Mouse (Mus musculus) limb, embryonic 15.5 days (tissue): ENCODE results near the gene Zbtb20. TPM values are rescaled to one million over a fixed set of nuclear protein-coding genes. Genes with fewer than 3 reads are reported as not detected.

Source experiments
- ATAC-seq: fragments of 200-750 bp; cut with Nextera tagmentation; 2 replicates; pipeline ENCODE4 v1.8.0; 2017; ENCODE audit warnings: low read depth, moderate TSS enrichment; ENCODE audit not compliant: insufficient number of reproducible peaks, low FRiP score, low TSS enrichment
- H3K27ac ChIP-seq: fragments of 300-500 bp; sonication (generic); 2 replicates; pipeline ENCODE4 v1.5.1; 2015; ENCODE audit warnings: moderate library complexity, mild to moderate bottlenecking, inconsistent platforms
- H3K27me3 ChIP-seq: fragments of 300-500 bp; sonication (generic); 2 replicates; pipeline ENCODE4 v1.6.1; 2015; ENCODE audit warnings: inconsistent platforms
- H3K36me3 ChIP-seq: fragments of 300-500 bp; sonication (generic); 2 replicates; pipeline ENCODE4 v1.6.1; 2015; ENCODE audit warnings: inconsistent platforms
- H3K4me1 ChIP-seq: fragments of 300-500 bp; sonication (generic); 2 replicates; pipeline ENCODE4 v1.6.1; 2015; ENCODE audit warnings: inconsistent platforms
- H3K4me2 ChIP-seq: fragments of 300-500 bp; sonication (generic); 2 replicates; pipeline ENCODE4 v1.6.1; 2015; ENCODE audit warnings: mild to moderate bottlenecking, inconsistent platforms
- H3K4me3 ChIP-seq: fragments of 300-500 bp; sonication (generic); 2 replicates; pipeline ENCODE4 v1.5.1; 2015; ENCODE audit warnings: mild to moderate bottlenecking, inconsistent platforms
- H3K9ac ChIP-seq: fragments of 300-500 bp; sonication (generic); 2 replicates; pipeline ENCODE4 v1.6.1; 2015; ENCODE audit warnings: inconsistent platforms
- H3K9me3 ChIP-seq: fragments of 300-500 bp; sonication (generic); 2 replicates; pipeline ENCODE4 v1.6.1; 2016; ENCODE audit warnings: inconsistent platforms
- WGBS: fragments of 180-500 bp; shearing (Covaris S2); methylation state at CpG from one replicate; pipeline ENCODE4 v1.1.7; 2015; 5-methylcytosine and 5-hydroxymethylcytosine counted together
- polyA plus RNA-seq: library from polyadenylated mRNA; unstranded; fragments of >200 nt; fragmentation: Nextera tagmentation; extraction: Ambion mirVana; gene quantifications from 2 replicates; pipeline ENCODE4 v1.2.1, GENCODE M21; 2015

Zbtb20 gene
- polyA plus RNA-seq, 1 experiment from 2014 or later: 22.4 TPM

DNA sequence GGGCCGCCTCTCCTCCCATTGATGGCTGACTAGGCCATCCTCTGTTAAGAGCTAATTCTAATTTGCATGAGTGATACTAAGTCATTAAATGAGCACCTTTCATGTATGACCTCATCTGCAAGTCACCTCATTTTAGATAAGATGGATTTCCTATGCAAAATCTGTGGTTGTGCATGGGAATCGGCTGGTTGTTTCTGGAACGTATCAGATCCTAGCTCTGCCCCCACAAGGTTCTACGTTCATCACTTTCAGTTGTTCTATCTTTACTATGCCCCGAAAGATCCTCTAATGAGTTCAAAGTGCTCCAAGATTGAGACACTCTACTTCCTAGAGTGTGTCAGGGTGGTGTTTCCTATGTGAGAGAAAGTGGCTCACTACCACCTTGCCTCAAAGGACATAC is 785.9 kb downstream of the Zbtb20 start:
- 93% methylated on average over 5 of the region's 5 CpGs for WGBS
- no peaks in the 10 kb centered on the region for H3K36me3 ChIP-seq

DNA sequence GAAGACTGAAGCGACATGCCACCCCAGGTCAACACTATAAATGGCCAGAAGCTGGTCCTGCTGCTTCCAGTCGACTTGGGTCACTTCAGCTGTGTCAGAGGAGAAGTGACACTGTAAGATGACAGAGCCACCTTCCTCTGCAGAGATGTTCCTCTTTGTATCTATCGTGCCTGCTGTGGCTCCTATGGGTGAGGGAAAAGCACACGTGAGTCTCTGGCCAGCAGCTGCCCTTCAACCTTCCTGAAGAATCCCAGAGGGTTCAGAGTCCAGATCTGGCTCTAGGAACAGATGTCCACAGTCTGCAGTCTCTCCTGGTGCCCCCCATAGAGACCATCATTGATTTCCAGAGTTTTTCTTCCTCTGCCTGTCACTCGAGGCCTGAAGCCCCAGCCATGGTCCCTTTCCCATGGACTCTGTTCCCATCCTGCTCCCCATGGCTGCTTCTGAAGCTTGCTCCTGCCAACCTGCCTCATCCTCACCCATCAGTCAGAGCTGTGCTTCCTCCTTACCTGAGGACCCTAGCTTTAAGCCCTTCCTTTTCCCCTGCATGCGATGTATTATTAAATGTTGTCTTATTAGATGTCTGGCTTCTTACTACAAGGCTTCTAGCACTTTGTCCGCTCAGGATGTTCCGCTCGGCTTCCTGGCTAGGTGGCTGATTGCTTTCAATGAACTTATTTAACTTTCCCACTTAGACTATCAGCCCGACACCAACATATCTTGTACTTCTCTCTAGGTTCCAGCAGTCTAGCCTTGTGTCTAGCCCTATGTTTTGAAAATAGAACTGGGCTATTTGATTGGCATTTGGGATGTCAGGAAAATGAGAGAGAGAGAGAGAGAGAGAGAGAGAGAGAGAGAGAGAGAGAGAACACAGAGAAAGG is 786.7 kb downstream of the Zbtb20 start:
- 84% methylated on average over 10 of the region's 10 CpGs for WGBS
- Histone ChIP-seq H3K36me3 (no peaks in the 10 kb centered on the region), H3K27me3 (no peaks in the 10 kb centered on the region), H3K27ac (no peak overlapping the region), H3K9ac (no peak overlapping the region), H3K4me3 (no peak overlapping the region), H3K4me2 (no peak overlapping the region), H3K4me1 (no peaks in the 10 kb centered on the region), H3K9me3 (no peaks in the 10 kb centered on the region)
- ATAC-seq: no peak

More for the DNA sequence above, 785.9 kb downstream of the Zbtb20 start:
- Histone ChIP-seq H3K27ac (no peak overlapping the region), H3K4me2 (no peak overlapping the region), H3K9me3 (no peaks in the 10 kb centered on the region), H3K4me1 (no peaks in the 10 kb centered on the region), H3K9ac (no peak overlapping the region), H3K27me3 (no peaks in the 10 kb centered on the region), H3K4me3 (no peak overlapping the region)
- no peak for ATAC-seq

DNA sequence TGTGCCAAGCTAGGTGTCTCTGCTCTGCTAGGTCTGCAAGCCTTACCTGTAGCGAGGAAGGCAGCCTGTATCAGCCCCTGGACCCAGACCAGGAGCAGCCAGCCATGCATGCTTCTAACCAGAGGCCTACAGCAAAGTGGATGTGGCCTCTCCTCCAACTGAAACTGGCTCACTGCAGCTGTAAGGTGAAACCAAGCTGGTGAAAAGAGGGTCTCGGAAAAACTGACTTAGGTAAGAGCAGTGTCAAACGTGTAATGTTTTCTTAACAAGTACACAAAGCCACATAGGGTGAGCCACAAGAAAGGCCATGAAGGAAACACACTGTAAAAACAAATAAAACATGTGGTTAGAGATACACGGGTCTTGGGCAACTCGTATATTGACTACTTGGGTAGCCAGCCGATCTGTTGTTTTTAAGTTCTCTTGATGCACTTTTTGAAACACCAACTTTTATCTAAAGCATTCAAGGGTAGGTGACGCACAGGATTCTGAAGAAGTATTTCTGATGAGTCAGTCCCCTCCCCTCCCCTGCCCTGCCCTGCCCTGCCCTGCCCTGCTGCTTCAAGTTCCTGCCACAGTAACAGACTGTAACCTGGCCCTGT is 788.4 kb downstream of the Zbtb20 start, which contains the start of gene Tigit:
TSS of gene Tigit (minus strand) at position 169 of the 602 bp plus-strand sequence.
- Histone ChIP-seq H3K27ac (no peak within 1 kb of the TSS), H3K9ac (no peak within 1 kb of the TSS), H3K27me3 (no peaks in the 10 kb centered on the region), H3K4me2 (no peak within 1 kb of the TSS), H3K4me3 (no peak within 1 kb of the TSS), H3K9me3 (no peaks in the 10 kb centered on the region), H3K4me1 (no peaks in the 10 kb centered on the region), H3K36me3 (no peaks in the 10 kb centered on the region)
- 63% methylated on average over 7 of the region's 7 CpGs for WGBS
- ATAC-seq: no peak

DNA sequence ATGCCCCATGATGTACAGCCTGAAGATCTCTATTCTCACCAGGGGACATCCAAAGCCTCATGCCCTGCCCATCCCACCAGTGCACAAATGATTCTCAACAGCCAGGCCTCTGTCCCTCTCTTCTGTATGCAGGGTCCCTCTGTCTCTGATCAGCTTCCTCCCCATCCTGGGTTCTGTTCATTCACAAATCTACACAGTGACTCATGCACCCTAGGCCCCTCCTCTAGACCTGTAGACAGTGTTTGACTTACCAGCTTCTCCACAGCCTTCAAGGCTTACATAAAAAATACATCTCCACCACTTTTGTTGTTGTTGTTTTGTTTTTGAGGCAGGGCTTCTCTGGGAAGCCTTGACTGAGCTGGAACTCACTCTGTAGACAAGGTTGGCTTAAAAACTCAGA is 789.2 kb downstream of the Zbtb20 start:
- no peak for ATAC-seq
- no peak overlapping the region for H3K9ac ChIP-seq
- H3K4me1 ChIP-seq: no peaks in the 10 kb centered on the region
- H3K4me2 ChIP-seq: no peak overlapping the region
- H3K27me3 ChIP-seq: no peaks in the 10 kb centered on the region
- no peaks in the 10 kb centered on the region for H3K36me3 ChIP-seq
- no peak overlapping the region for H3K27ac ChIP-seq
- no peaks in the 10 kb centered on the region for H3K9me3 ChIP-seq
- H3K4me3 ChIP-seq: no peak overlapping the region

DNA sequence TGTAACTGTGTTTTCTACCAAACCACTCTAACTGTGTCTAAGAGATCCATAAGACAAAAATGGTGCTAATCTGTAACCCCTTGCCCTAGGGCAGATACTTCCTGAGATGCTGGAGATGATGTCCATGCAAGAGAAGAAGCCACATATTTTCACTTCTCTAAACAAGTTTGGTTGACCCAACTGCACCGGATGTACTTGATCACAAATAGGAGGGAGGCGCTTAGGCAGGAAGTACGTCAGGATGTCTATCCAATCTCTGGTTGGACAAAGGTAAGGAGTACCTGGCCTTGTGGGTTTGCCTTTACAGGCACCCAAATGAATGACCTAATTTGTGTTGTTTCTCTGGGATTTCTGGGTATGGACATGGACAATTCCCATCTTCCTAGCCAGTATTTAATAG is 792.6 kb downstream of the Zbtb20 start:
- Histone ChIP-seq H3K4me1 (no peaks in the 10 kb centered on the region), H3K27me3 (no peaks in the 10 kb centered on the region), H3K9me3 (no peaks in the 10 kb centered on the region), H3K36me3 (no peaks in the 10 kb centered on the region), H3K4me3 (no peak overlapping the region), H3K27ac (no peak overlapping the region), H3K4me2 (no peak overlapping the region), H3K9ac (no peak overlapping the region)
- no peak for ATAC-seq
- WGBS: 91% methylated on average over 3 of the region's 3 CpGs

DNA sequence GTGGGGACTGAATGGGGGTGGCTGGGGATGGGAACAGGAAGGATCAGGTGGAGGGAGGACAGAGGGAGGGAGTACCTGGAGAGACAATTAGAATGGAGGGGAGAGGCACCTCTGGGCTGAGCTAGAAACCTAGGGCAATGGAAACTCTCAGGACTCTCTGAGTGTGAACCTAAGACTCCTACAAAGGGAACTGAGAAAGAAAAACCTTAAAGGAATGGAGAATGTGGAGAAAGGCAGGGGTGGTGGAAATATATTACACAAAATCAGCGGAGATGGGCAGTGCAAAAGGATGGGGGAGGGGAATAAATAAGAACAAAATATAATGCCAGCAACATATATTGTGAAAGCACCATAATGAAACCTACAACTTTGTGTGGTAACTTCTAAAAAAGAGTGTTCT is 796.3 kb downstream of the Zbtb20 start:
- no peak overlapping the region for H3K9ac ChIP-seq
- H3K4me2 ChIP-seq: no peak overlapping the region
- no peaks in the 10 kb centered on the region for H3K4me1 ChIP-seq
- H3K27me3 ChIP-seq: no peaks in the 10 kb centered on the region
- no peak overlapping the region for H3K27ac ChIP-seq
- H3K4me3 ChIP-seq: no peak overlapping the region
- no peaks in the 10 kb centered on the region for H3K36me3 ChIP-seq
- no peaks in the 10 kb centered on the region for H3K9me3 ChIP-seq
- 97% methylated on average over 1 of the region's 1 CpGs for WGBS
- ATAC-seq: no peak

DNA sequence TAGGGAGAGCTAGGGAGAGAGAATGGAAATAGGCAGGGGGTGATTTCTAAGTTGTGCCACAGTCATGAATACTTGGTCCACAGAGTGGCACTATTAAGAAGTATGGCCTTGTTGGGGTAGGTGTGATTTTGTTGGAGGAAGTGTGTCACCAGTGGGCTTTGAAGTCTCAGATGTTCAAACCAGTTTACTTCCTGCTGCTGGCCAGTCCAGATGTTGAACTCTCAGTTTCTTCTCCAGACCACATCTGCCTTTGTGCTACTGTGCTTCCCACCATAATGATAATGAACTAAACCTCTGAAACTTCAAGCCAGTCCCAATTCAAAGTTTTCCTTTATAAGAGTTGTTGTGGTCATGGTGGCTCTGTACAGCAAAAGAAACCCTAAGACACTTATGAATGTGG is 797.0 kb downstream of the Zbtb20 start:
- no peaks in the 10 kb centered on the region for H3K9me3 ChIP-seq

DNA sequence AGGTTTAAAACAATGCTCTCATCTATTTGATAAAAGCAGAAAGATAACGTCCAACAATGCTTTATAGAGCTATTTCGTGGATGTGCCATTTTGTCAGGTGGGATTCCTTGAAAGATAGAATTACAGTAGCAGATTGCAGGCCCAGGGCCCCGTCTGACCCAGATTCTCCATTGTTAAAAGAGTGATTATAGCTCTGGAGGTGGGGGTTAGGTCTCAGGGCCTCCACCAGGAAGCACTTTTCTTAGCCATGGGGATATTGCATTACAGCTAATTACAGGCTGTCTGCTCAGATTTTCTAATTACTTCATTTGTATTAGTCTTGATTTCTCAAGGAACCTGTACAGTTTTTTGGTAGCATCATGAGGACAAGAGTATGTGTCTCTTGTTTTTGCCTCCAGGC is 798.7 kb downstream of the Zbtb20 start:
- no peaks in the 10 kb centered on the region for H3K4me1 ChIP-seq
- H3K27me3 ChIP-seq: no peaks in the 10 kb centered on the region
- H3K4me3 ChIP-seq: no peak overlapping the region
- H3K9me3 ChIP-seq: no peaks in the 10 kb centered on the region
- ATAC-seq: no peak
- H3K27ac ChIP-seq: no peak overlapping the region
- H3K36me3 ChIP-seq: no peaks in the 10 kb centered on the region
- no peak overlapping the region for H3K4me2 ChIP-seq
- H3K9ac ChIP-seq: no peak overlapping the region
- 59% methylated on average over 3 of the region's 3 CpGs for WGBS

More for the DNA sequence above, 797.0 kb downstream of the Zbtb20 start:
- Histone ChIP-seq H3K4me3 (no peak overlapping the region), H3K36me3 (no peaks in the 10 kb centered on the region), H3K4me2 (no peak overlapping the region), H3K27me3 (no peaks in the 10 kb centered on the region), H3K4me1 (no peaks in the 10 kb centered on the region), H3K9ac (no peak overlapping the region), H3K27ac (no peak overlapping the region)
- ATAC-seq: no peak

DNA sequence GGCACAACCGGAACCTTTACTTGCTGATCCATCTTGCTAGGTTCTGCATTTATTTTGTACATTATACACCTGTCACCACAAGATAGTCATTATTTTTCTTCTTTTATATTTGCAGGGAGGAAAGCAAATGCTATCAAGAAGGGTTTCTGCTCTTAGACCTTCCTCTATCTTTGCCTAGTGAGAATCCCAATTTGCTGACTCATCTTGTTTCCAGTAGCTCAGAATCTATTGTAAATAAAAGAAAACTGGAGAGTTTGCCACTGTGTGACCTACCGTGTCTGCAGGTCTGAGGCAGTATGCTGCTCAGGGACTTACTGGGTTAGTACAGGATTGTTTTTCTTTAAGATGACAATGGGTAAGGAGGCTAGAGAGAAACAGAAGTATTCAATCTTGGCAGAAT is 812.3 kb downstream of the Zbtb20 start:
- no peak overlapping the region for H3K9ac ChIP-seq
- ATAC-seq: no peak

DNA sequence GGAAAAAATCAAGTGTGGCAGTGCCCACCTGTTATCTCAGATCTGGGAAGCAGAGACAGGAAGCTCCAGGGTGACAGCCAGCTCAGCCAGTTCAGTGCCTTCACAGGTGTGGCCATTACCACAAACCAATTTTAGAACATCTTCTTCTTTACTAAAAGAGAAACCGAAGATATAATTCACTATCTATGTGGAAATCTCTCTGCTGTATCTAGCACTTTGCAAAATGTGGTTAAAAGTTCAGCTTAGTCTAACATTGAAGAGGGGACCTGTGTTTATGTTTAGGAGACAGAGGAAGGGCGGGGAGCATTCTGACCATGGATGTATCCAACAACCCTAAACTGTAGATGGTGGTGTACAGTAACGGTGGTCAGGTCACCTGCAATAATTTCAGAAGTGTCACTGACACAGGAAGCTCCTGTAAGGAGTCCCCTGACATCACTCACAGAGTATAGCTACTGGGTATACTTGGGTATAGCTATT is 814.6 kb downstream of the Zbtb20 start:
- WGBS: 86% methylated on average over 3 of the region's 3 CpGs

More for the DNA sequence above, 812.3 kb downstream of the Zbtb20 start:
- H3K36me3 ChIP-seq: no peaks in the 10 kb centered on the region
- no peak overlapping the region for H3K27ac ChIP-seq
- no peak overlapping the region for H3K4me2 ChIP-seq
- no peaks in the 10 kb centered on the region for H3K27me3 ChIP-seq
- WGBS: 82% methylated on average over 2 of the region's 2 CpGs
- no peak overlapping the region for H3K4me3 ChIP-seq
- no peaks in the 10 kb centered on the region for H3K9me3 ChIP-seq
- no peaks in the 10 kb centered on the region for H3K4me1 ChIP-seq

DNA sequence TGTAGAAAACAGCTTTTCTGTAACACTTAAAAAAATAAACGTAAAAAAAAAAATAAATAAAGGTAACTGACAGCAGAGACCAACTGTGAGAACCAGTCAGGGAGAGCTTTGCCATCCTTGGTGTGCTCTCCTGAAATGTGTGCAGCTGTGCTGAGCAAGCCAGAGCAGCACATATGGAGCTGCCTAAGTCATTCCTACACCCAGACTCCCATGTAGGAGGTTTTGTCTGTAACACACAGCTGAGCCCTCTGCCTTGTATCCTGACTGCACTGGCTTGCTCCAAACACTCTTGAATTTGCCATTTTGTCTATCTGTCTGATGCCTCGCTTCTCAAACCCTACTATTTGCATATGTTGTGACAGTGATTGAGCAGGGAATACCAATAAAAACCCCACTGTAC is 815.2 kb downstream of the Zbtb20 start:
- no peaks in the 10 kb centered on the region for H3K27me3 ChIP-seq
- no peak overlapping the region for H3K9ac ChIP-seq
- H3K27ac ChIP-seq: no peak overlapping the region
- H3K36me3 ChIP-seq: no peaks in the 10 kb centered on the region
- no peaks in the 10 kb centered on the region for H3K4me1 ChIP-seq
- 74% methylated on average over 2 of the region's 2 CpGs for WGBS
- ATAC-seq: no peak
- no peak overlapping the region for H3K4me2 ChIP-seq
- H3K4me3 ChIP-seq: no peak overlapping the region
- no peaks in the 10 kb centered on the region for H3K9me3 ChIP-seq

More for the DNA sequence above, 814.6 kb downstream of the Zbtb20 start:
- H3K9me3 ChIP-seq: no peaks in the 10 kb centered on the region
- no peak overlapping the region for H3K4me2 ChIP-seq
- no peak for ATAC-seq
- no peaks in the 10 kb centered on the region for H3K27me3 ChIP-seq
- no peaks in the 10 kb centered on the region for H3K36me3 ChIP-seq
- H3K4me3 ChIP-seq: no peak overlapping the region
- no peaks in the 10 kb centered on the region for H3K4me1 ChIP-seq
- no peak overlapping the region for H3K27ac ChIP-seq
- H3K9ac ChIP-seq: no peak overlapping the region

DNA sequence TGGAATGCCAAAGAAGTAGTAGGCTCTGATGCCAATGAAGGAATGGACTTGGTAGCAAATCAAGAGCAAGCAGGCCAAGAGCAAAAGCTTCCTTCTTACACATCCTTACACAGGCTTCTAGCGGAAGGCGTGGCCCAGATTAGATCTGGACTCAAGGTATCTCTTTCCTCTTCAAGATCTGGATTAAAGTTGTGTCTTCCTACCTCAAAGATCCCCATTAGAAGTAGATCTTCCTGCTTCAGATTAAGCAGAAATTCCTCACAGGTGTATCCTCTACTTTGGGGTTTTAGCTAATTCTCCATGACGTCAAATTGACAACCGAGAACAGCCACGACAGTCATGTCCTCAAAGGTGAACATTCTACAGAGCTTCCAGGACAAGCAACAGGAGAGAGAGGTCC is 816.1 kb downstream of the Zbtb20 start:
- H3K9ac ChIP-seq: no peak overlapping the region
- no peaks in the 10 kb centered on the region for H3K4me1 ChIP-seq
- ATAC-seq: no peak
- no peak overlapping the region for H3K27ac ChIP-seq
- H3K4me2 ChIP-seq: no peak overlapping the region
- 90% methylated on average over 5 of the region's 5 CpGs for WGBS
- H3K4me3 ChIP-seq: no peak overlapping the region
- no peaks in the 10 kb centered on the region for H3K27me3 ChIP-seq
- no peaks in the 10 kb centered on the region for H3K9me3 ChIP-seq
- H3K36me3 ChIP-seq: no peaks in the 10 kb centered on the region
